Mouse (Mus musculus) lung, postnatal 0 days (tissue): ENCODE data around the gene BC029722.

Experiments used
- CTCF ChIP-seq: IDR thresholded peaks from 2 replicates; pipeline ENCODE4 v1.5.1; 2016; ENCODE audit warnings: antibody characterized with exemption, mild to moderate bottlenecking
- EP300 ChIP-seq: IDR thresholded peaks from 2 replicates; pipeline ENCODE4 v1.6.1; 2016; ENCODE audit warnings: antibody characterized with exemption, mild to moderate bottlenecking, control low read depth

GRCm38 (mm10) chr2:155779506-155779905 lies 39.7 kb downstream of the BC029722 start:
- TF ChIP-seq CTCF (no peak), EP300 (no peak)
